Mouse (Mus musculus): ENCODE measurements around the gene Wbp4. TPM values are rescaled to one million over a fixed set of nuclear protein-coding genes. Genes with fewer than 3 reads are reported as not detected.

The Wbp4 gene
- total RNA-seq, 1 experiment from 2014 or later, result 59.1 TPM

- ATAC-seq (replicated peaks; ENCODE audit: insufficient number of reproducible peaks, low FRiP score, low TSS enrichment, poor library complexity, severe bottlenecking), result no peak
Observed at GRCm38 (mm10) chr14:79511521-79511920, 30.2 kb upstream of the Wbp4 start.

DNA sequence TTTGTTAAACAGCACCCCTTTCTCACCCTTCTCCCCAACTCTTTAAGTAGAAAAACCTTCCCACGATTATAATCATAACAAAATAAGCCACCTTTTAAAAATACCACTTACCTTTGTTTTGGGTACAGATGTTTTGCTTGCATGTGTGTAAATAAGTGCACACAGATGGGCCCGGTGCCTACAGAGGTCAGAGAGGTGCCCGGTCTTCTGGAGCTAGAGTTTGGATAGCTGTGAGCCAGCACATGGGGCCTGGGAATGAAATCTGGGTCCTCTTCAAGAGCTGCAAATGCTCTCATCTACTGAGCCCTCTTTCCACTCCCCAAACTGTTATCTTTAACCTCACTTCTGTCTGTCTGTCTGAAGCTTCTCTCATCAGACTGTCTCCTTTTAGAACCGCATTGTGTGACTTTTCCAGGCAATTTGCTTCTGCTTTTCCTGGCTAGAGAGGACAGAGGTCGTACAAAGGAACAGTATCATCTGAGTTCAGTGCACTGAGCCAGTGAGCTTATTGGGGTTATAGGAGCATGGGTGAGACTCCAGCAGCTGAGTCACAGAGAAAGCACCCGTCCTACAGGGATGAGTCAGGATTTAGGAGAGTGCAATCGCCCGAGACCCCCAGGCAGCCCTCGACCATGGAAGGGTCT is 27.5 kb upstream of the Wbp4 start:
- ATAC-seq (replicated peaks; ENCODE audit: insufficient number of reproducible peaks, low FRiP score, low TSS enrichment, poor library complexity, severe bottlenecking), result no peak

DNA sequence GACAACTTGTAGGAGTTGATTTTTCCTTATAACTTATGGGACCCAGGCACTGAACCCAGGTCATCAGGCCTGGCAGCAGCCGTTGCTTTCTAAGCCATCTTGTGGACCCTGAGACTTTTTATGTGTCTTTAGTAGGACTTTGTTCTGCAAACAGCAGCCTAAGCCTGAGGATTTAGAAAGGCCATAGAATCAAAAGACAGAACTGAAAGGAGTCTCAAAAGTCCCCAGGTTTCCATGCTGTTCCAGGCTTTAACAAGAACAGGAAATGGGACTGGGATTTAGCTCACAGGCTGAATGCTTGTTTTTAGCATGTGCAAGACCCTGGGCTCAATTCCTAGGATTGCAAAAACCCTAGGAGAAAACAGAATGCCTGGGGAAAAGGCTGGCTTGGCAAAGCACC is 26.5 kb upstream of the Wbp4 start:
- no peak for ATAC-seq (replicated peaks; ENCODE audit: insufficient number of reproducible peaks, low FRiP score, low TSS enrichment, poor library complexity, severe bottlenecking)

DNA sequence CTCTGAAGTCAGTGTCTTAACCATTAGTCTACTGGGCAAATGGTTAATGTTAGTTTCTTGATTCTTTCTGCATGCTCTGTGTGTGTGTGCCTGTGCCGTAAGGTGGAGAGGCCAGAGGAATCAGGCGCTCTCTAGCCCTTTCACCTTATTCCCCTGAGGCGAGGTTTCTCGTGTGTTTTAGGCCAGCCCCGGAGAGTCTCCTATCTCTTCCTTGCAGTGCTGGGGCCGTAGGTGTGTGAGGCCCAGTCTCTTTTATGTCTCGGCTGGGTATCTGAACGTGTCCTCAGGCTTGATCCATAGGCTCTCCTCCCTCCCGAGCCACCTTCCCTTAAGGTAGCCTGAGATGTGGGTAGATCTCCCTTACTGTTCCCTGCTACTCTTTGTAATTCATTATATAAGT is 24.9 kb upstream of the Wbp4 start:
- no peak for ATAC-seq (replicated peaks; ENCODE audit: insufficient number of reproducible peaks, low FRiP score, low TSS enrichment, poor library complexity, severe bottlenecking)

DNA sequence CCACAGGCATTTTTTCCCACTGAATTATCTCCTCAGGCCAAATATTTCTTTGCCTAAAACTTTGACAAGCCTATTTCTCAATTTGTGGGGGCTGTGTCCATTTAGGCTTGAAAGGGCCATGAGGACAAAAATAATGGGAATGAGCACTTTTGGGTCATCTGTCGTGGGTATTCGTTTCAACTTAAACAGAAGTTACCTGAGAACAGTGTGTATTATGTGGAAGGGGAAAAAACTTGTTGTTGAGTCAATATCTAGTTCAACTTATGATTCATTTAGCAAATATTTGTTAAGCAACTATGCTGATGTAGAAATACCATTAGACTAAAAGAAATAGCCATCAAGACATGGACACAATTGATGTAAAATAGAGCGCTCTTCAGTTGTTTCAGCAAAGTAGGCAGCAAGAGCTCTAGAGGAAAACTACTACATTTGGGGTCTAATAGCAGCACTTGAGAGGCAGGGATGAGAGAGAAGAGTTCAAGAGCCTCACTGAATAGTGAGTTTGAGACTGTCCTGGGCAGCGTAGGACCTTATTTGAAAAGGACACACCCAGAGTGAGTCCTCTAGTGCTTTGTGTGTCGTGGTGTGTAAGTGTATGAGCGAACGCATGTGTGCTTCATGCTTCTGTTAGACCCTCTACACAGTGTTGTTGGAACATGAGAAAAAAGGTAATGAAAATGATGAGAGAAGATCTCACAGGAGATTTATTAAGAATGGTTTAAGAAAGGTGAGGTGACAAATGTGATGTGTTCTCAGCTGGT is 23.1 kb upstream of the Wbp4 start:
- no peak for ATAC-seq (replicated peaks; ENCODE audit: insufficient number of reproducible peaks, low FRiP score, low TSS enrichment, poor library complexity, severe bottlenecking)

GRCm38 (mm10) chr14:79503371-79504075 is 22.2 kb upstream of the Wbp4 start:
- ATAC-seq (replicated peaks; ENCODE audit: insufficient number of reproducible peaks, low FRiP score, low TSS enrichment, poor library complexity, severe bottlenecking), result no peak

DNA sequence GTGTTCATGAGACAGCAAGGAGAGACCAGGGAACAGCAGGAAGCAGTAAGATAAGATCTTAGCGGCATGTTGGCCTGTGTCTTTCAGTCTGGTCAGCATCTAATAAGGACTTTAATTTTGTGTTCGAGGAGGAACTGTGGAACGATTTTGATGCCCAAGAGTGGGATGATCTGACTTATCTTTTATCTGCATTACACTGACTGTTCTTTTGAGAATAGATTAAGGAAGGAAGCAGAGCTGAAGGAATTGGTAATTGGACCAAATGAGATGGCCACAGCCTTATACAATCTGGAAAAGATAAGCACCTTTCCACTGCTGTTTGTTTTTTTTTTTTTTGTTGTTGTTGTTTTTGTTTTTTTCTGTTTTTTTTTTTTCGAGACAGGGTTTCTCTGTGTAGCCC is 19.4 kb upstream of the Wbp4 start:
- no peak for ATAC-seq (replicated peaks; ENCODE audit: insufficient number of reproducible peaks, low FRiP score, low TSS enrichment, poor library complexity, severe bottlenecking)

DNA sequence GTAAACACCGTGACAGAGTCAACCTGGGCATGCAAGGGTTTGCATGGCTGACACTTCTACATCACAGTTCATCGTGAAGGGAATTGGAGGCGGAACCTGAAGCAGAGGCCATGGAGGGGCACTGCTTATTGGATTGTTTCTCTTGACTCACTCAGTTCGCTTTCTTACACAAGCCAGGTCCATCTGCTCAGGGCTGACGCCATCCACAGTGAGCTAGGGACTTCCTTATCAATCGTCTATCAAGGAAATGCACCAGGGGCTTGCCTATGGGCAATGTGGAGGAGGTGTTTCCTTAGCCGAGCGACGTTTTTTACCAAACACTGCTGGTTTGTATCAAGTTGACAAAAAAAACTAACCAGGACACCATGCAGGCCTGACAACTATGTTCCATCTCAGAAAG is 18.0 kb upstream of the Wbp4 start:
- no peak for ATAC-seq (replicated peaks; ENCODE audit: insufficient number of reproducible peaks, low FRiP score, low TSS enrichment, poor library complexity, severe bottlenecking)

DNA sequence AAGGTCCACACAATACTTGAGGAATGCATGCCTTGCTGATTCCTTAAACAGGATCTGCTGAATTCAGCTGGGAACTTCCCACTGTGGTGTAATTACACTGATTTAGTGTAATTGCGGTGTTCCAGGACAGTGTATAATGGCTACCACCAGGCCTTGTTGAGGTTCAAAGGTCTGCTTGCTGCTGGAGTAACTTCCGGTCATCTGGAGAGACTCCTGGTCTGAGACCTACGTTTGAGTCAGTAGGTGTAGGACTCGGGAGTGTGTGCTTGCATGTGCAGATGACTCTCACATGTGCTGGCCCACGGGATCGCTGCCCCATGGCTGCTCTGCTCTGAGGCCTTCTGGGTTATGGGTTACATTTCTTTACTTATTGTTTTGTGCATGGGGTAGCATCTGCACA is 13.0 kb upstream of the Wbp4 start:
- no peak for ATAC-seq (replicated peaks; ENCODE audit: insufficient number of reproducible peaks, low FRiP score, low TSS enrichment, poor library complexity, severe bottlenecking)

DNA sequence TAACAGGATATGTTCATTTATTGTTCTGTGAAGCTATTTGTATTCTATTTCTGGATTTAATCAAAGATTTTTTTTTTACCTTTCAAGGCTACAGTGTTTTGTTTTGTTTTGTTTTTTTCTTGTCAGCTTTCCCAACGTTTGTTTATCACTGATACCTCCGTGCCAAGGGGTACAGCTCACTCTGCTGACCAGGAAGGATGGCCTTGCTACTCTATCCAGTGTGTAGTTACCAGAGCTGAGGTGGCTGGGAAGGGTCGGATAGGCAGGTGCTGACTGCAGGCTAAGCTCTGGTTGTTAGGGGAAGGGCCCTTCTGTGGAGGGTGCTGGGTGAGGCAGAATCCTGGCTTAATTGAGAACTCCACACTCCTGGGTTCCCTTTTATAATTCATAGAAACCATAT is 8.9 kb upstream of the Wbp4 start:
- ATAC-seq (replicated peaks; ENCODE audit: insufficient number of reproducible peaks, low FRiP score, low TSS enrichment, poor library complexity, severe bottlenecking), result no peak

- ATAC-seq (replicated peaks; ENCODE audit: insufficient number of reproducible peaks, low FRiP score, low TSS enrichment, poor library complexity, severe bottlenecking), result no peak
Observed at GRCm38 (mm10) chr14:79489150-79489549, 7.8 kb upstream of the Wbp4 start.

- ATAC-seq (replicated peaks; ENCODE audit: insufficient number of reproducible peaks, low FRiP score, low TSS enrichment, poor library complexity, severe bottlenecking), result no peak
Observed at GRCm38 (mm10) chr14:79488531-79488930, 7.2 kb upstream of the Wbp4 start.

- ATAC-seq (replicated peaks; ENCODE audit: insufficient number of reproducible peaks, low FRiP score, low TSS enrichment, poor library complexity, severe bottlenecking), result no peak
Observed at GRCm38 (mm10) chr14:79486993-79487731, 5.8 kb upstream of the Wbp4 start.

GRCm38 (mm10) chr14:79486617-79486992 is 5.3 kb upstream of the Wbp4 start:
- ATAC-seq (replicated peaks; ENCODE audit: insufficient number of reproducible peaks, low FRiP score, low TSS enrichment, poor library complexity, severe bottlenecking), result no peak

- ATAC-seq (replicated peaks; ENCODE audit: insufficient number of reproducible peaks, low FRiP score, low TSS enrichment, poor library complexity, severe bottlenecking), result no peak
Observed at GRCm38 (mm10) chr14:79483611-79484120, 2.3 kb upstream of the Wbp4 start.

GRCm38 (mm10) chr14:79482747-79483355 is 1.5 kb upstream of the Wbp4 start:
- no peak for ATAC-seq (replicated peaks; ENCODE audit: insufficient number of reproducible peaks, low FRiP score, low TSS enrichment, poor library complexity, severe bottlenecking)

DNA sequence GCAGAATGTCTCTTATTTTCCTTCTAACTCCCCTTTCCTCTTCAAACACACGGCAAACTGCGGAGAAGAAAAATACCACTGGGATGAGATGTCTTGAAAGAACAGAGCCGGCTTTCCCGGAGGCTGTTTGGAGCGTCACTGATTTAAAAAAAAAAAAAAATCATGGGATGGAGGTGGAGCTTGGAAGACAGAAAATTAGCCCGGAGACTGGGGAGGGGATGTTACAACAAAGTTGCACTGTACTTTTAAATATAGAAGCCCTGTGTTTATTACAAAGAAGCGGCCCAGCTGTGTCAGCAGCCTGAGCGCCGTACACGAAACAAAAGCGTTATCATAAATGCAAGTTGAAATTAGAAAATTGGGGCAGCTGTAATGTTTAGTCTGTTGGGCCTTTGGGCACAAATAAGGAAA is 936 bp upstream of the Wbp4 start:
- no peak for ATAC-seq (replicated peaks; ENCODE audit: insufficient number of reproducible peaks, low FRiP score, low TSS enrichment, poor library complexity, severe bottlenecking)

DNA sequence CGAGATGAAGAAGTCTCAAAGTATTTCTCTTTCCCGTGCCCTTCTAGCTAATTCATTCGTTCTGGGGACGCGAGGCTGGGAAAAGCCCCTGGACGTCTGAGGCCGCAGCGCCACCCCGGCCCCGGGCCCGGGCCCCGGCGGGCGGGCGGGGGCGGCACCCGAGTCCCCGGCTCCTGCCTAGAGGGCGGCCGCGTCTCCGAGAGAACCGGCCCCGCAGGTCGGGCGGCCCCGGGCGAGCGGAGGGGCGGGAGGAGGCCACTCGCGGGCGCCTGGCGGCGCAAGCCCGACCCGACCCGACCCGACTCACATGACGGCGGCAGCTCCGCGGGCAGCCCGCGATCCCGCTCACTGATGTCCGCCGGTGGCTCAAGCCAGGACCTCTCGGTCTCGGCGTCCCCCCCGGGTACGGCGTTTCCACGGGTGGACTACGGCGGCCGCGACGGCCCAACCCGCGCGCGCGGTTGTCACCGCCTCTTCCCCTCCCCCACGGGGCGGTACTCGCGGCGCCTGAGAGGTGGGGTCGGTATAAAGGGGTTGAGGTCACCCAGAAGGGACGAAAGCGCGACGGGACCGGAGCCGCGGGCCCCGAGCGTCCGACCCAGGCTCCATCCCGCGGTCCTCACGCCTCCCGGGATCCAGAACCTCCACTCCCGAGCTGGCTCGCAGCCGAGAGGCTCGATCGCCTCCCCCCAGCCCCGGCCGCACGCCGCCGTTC is 539 bp downstream of the Wbp4 start, which contains the start of gene Elf1:
Gene Elf1 (plus strand): TSS at position 571 of the 715 bp plus-strand sequence.
- ATAC-seq (replicated peaks; ENCODE audit: insufficient number of reproducible peaks, low FRiP score, low TSS enrichment, poor library complexity, severe bottlenecking), result peak; percentile 51
